Mouse (Mus musculus): ENCODE results near the gene Sp1.

Sp1 gene

GRCm38 (mm10) chr15:102442490-102442889, 36.5 kb downstream of the Sp1 start:
- DNase-seq: peak; percentile 90 to 92

- no peak for DNase-seq
Observed at GRCm38 (mm10) chr15:102445146-102445545, 39.2 kb downstream of the Sp1 start, which contains the start of gene Amhr2. Amhr2 (plus strand) TSS chr15:102445367.

GRCm38 (mm10) chr15:102446448-102446847, 40.5 kb downstream of the Sp1 start:
- no peak for DNase-seq

- DNase-seq: no peak
Observed at GRCm38 (mm10) chr15:102449366-102449765, 43.4 kb downstream of the Sp1 start.

- DNase-seq: no peak
Observed at GRCm38 (mm10) chr15:102450928-102451327, 45.0 kb downstream of the Sp1 start.

- peak; percentile 29 to 50 for DNase-seq
Observed at GRCm38 (mm10) chr15:102451666-102452430, 45.9 kb downstream of the Sp1 start.

GRCm38 (mm10) chr15:102455993-102456392, 50.0 kb downstream of the Sp1 start:
- peak in 1 of 2 experiments; percentile 52 for DNase-seq

- no peak for DNase-seq
Observed at GRCm38 (mm10) chr15:102458050-102458736, 52.2 kb downstream of the Sp1 start.

GRCm38 (mm10) chr15:102458904-102459317, 53.0 kb downstream of the Sp1 start, which contains the start of gene Prr13:
Prr13 (plus strand) TSS chr15:102459028.
- DNase-seq: peak; percentile 96

GRCm38 (mm10) chr15:102459381-102459780, 53.4 kb downstream of the Sp1 start:
- peak in 1 of 2 experiments; percentile 31 for DNase-seq

GRCm38 (mm10) chr15:102459847-102460246, 53.9 kb downstream of the Sp1 start:
- no peak for DNase-seq

GRCm38 (mm10) chr15:102460409-102460808, 54.5 kb downstream of the Sp1 start:
- peak; percentile 24 to 35 for DNase-seq

- no peak for DNase-seq
Observed at GRCm38 (mm10) chr15:102460971-102461370, 55.0 kb downstream of the Sp1 start.

- no peak for DNase-seq
Observed at GRCm38 (mm10) chr15:102461430-102462075, 55.6 kb downstream of the Sp1 start.

- DNase-seq: peak; percentile 35 to 36
Observed at GRCm38 (mm10) chr15:102463666-102464065, 57.7 kb downstream of the Sp1 start.

- DNase-seq: no peak
Observed at GRCm38 (mm10) chr15:102468675-102469370, 62.9 kb downstream of the Sp1 start.

- DNase-seq: peak; percentile 96 to 97
Observed at GRCm38 (mm10) chr15:102470183-102470604, 64.3 kb downstream of the Sp1 start, which contains the start of gene Pcbp2. Pcbp2 (plus strand) TSS chr15:102470539.

- peak; percentile 93 to 97 for DNase-seq
Observed at GRCm38 (mm10) chr15:102470605-102471294, 64.8 kb downstream of the Sp1 start.

- DNase-seq: no peak
Observed at GRCm38 (mm10) chr15:102471295-102471645, 65.3 kb downstream of the Sp1 start.

- no peak for DNase-seq
Observed at GRCm38 (mm10) chr15:102471727-102472126, 65.8 kb downstream of the Sp1 start.

GRCm38 (mm10) chr15:102473246-102473645, 67.3 kb downstream of the Sp1 start:
- DNase-seq: peak in 1 of 2 experiments; percentile 35

- no peak for DNase-seq
Observed at GRCm38 (mm10) chr15:102474520-102474919, 68.6 kb downstream of the Sp1 start.

Measured in cerebellum, postnatal 14 days (tissue).